Mouse (Mus musculus) liver, postnatal 0 days (tissue): ENCODE measurements around the gene Bnip1.

ENCODE experiments used
- CTCF ChIP-seq: sonication (generic); IDR thresholded peaks from 2 replicates; pipeline ENCODE4 v1.5.1; 2016; ENCODE audit warnings: antibody characterized with exemption, low read depth
- EP300 ChIP-seq: IDR thresholded peaks from 2 replicates; pipeline ENCODE4 v1.6.1; 2016; ENCODE audit warnings: antibody characterized with exemption, low read depth, mild to moderate bottlenecking

- no peak for TF ChIP-seq CTCF
- no peak for TF ChIP-seq EP300
Measured at GRCm38 (mm10) chr17:26778001-26778400, 2.9 kb upstream of the Bnip1 start.
